Comparison of ENCODE assay signal across 9 mouse cellular contexts in genomic region chr5:30465861-30466260, GRCm38 (mm10). TPM values are rescaled to one million over a fixed set of nuclear protein-coding genes. Genes with fewer than 3 reads are reported as not detected.
DNase-seq lines count a peak whose midpoint lies in the region; ATAC-seq and TF ChIP-seq lines count a peak whose summit lies in the region.
"Had no signal": no experiment of that assay in that cellular context is flagged by ENCODE, and none has a peak within 500 bp of the region (broad histone marks: within the 10 kb centered on the region; RNA-seq: fewer than 3 reads in every experiment).

1700001C02Rik (plus strand) TSS chr5:30466047.

- no peak for TF ChIP-seq CTCF in heart, adult 2 months (IDR thresholded peaks at IDR 0.05)
- TF ChIP-seq CTCF in ES-Bruce4 (IDR thresholded peaks at IDR 0.05; ENCODE audit: low read depth, low read length), result no peak
- TF ChIP-seq CTCF in intestine, postnatal 0 days (IDR thresholded peaks at IDR 0.05; ENCODE audit: low read depth), result no peak

- ATAC-seq in forebrain, embryonic 14.5 days, result peak; percentile 27
- no peak for ATAC-seq in intestine, postnatal 0 days
- no peak for ATAC-seq in inflammation-experienced regulatory T-cells, adult 6 months

- 22% methylated on average over 21 of the region's 21 CpGs for WGBS in heart, adult 2 months
- 14% methylated on average over 21 of the region's 21 CpGs for WGBS in forebrain, embryonic 14.5 days
- WGBS in intestine, postnatal 0 days, result 19% methylated on average over 21 of the region's 21 CpGs

- peak within 1 kb of the TSS; percentile 32; the same call in 1 of the 2 replicates for H3K9ac ChIP-seq in heart, adult 2 months (ENCODE audit: low read depth, low read length)
- H3K9ac ChIP-seq in ES-Bruce4 (ENCODE audit: low read depth, poor library complexity, severe bottlenecking), result no peak within 1 kb of the TSS
- peak within 1 kb of the TSS; percentile 37; the same call in 1 of the 2 replicates for H3K9ac ChIP-seq in forebrain, embryonic 14.5 days (ENCODE audit: low read length)
- H3K9ac ChIP-seq in intestine, postnatal 0 days (ENCODE audit: low read depth, low read length), result no peak within 1 kb of the TSS

- no peaks in the 10 kb centered on the region for H3K4me1 ChIP-seq in heart, adult 2 months (ENCODE audit: control insufficient read depth, insufficient read depth, low read length)
- no peaks in the 10 kb centered on the region for H3K4me1 ChIP-seq in ES-Bruce4 (ENCODE audit: control insufficient read depth, insufficient read depth, low read length)
- H3K4me1 ChIP-seq in forebrain, embryonic 14.5 days (ENCODE audit: control insufficient read depth, insufficient read depth, low read length), result peaks cover 8% of the 10 kb centered on the region
- no peaks in the 10 kb centered on the region for H3K4me1 ChIP-seq in intestine, postnatal 0 days (replicated peaks; ENCODE audit: control insufficient read depth, insufficient read depth, low read length)

- peak within 1 kb of the TSS; percentile 54 for H3K4me2 ChIP-seq in forebrain, embryonic 14.5 days (ENCODE audit: low read length)
- H3K4me2 ChIP-seq in intestine, postnatal 0 days (replicated peaks; ENCODE audit: low read depth), result peak within 1 kb of the TSS; percentile 38

- intact Hi-C loops in heart, adult 2 months (cut with DNase I), result no loop called here

- H3K27ac ChIP-seq in heart, adult 2 months, result no peak within 1 kb of the TSS
- H3K27ac ChIP-seq in ES-Bruce4 (ENCODE audit: insufficient read depth, low read length), result no peak within 1 kb of the TSS
- H3K27ac ChIP-seq in forebrain, embryonic 14.5 days (ENCODE audit: low read depth, low read length), result no peak within 1 kb of the TSS
- H3K27ac ChIP-seq in intestine, postnatal 0 days (ENCODE audit: low read depth, low read length), result no peak within 1 kb of the TSS

- H3K9me3 ChIP-seq in ES-Bruce4 (replicated peaks; ENCODE audit: control insufficient read depth, insufficient read depth, low read length, poor library complexity, severe bottlenecking), result no peaks in the 10 kb centered on the region
- no peaks in the 10 kb centered on the region for H3K9me3 ChIP-seq in forebrain, embryonic 14.5 days (replicated peaks; ENCODE audit: control insufficient read depth, low read length)
- H3K9me3 ChIP-seq in intestine, postnatal 0 days (ENCODE audit: control insufficient read depth), result no peaks in the 10 kb centered on the region

- H3K27me3 ChIP-seq in heart, adult 2 months (ENCODE audit: control insufficient read depth, insufficient read depth, low read length), result no peaks in the 10 kb centered on the region; the same call in 1 of the 2 replicates
- no peaks in the 10 kb centered on the region for H3K27me3 ChIP-seq in ES-Bruce4 (ENCODE audit: control insufficient read depth, insufficient read depth, low read length, poor library complexity, severe bottlenecking)
- peaks cover 8% of the 10 kb centered on the region; the same call in 1 of the 2 replicates for H3K27me3 ChIP-seq in forebrain, embryonic 14.5 days (replicated peaks; ENCODE audit: control insufficient read depth, insufficient read depth, low read length)
- peaks cover 11% of the 10 kb centered on the region for H3K27me3 ChIP-seq in intestine, postnatal 0 days (replicated peaks; ENCODE audit: control insufficient read depth, insufficient read depth, low read length)

- H3K79me2 ChIP-seq in heart, adult 2 months (replicated peaks; ENCODE audit: control insufficient read depth, insufficient read depth, low read length), result no peaks in the 10 kb centered on the region

- peak in 1 of 2 experiments; percentile 30 for DNase-seq in heart, adult 2 months
- no peak for DNase-seq in heart, adult 8-10 months (ENCODE audit: low spot score)
- DNase-seq in forebrain, embryonic 14.5 days (ENCODE audit: low spot score), result peak; percentile 34
- DNase-seq in testis, postnatal 10 days (ENCODE audit: low spot score), result no peak
- no peak for DNase-seq in frontal cortex, postnatal 25 days (ENCODE audit: low spot score in 2 of 2)

- no peak within 1 kb of the TSS for H3K4me3 ChIP-seq in heart, adult 2 months
- H3K4me3 ChIP-seq in ES-Bruce4 (ENCODE audit: low read depth, low read length), result peak within 1 kb of the TSS; percentile 21
- H3K4me3 ChIP-seq in forebrain, embryonic 14.5 days (ENCODE audit: low read depth, low read length), result peak within 1 kb of the TSS; percentile 22
- H3K4me3 ChIP-seq in intestine, postnatal 0 days (ENCODE audit: low read depth, low read length), result no peak within 1 kb of the TSS

- TF ChIP-seq POLR2A in heart, adult 2 months (IDR thresholded peaks at IDR 0.05; ENCODE audit: insufficient read depth, low read depth, low read length), result no peak
- TF ChIP-seq POLR2A in ES-Bruce4 (IDR thresholded peaks at IDR 0.05; ENCODE audit: insufficient read depth, low read length), result no peak

- TF ChIP-seq EP300 in heart, adult 2 months (IDR thresholded peaks at IDR 0.05; ENCODE audit: insufficient read depth, low read depth, low read length), result no peak
- TF ChIP-seq EP300 in ES-Bruce4 (IDR thresholded peaks at IDR 0.05; ENCODE audit: insufficient read depth, low read depth, low read length), result no peak

- H3K36me3 ChIP-seq in heart, adult 2 months (ENCODE audit: control insufficient read depth, insufficient read depth, low read length), result no peaks in the 10 kb centered on the region
- no peaks in the 10 kb centered on the region for H3K36me3 ChIP-seq in ES-Bruce4 (ENCODE audit: control insufficient read depth, insufficient read depth, low read length, poor library complexity, severe bottlenecking)
- no peaks in the 10 kb centered on the region for H3K36me3 ChIP-seq in forebrain, embryonic 14.5 days (ENCODE audit: control insufficient read depth, insufficient read depth, low read length)
- H3K36me3 ChIP-seq in intestine, postnatal 0 days (ENCODE audit: control insufficient read depth, insufficient read depth), result no peaks in the 10 kb centered on the region

RNA-seq across cellular contexts. Expression of gene 1700001C02Rik, which starts in this region (rescaled TPM):
- total RNA-seq in heart, adult 2 months (2021), result not detected
- polyA plus RNA-seq in heart, adult 2 months (2012; rRNA removed), result 0.97 and 2.6 TPM in 2 replicates
- not detected for total RNA-seq in heart, adult 8-10 months (2022)
- polyA plus RNA-seq in ES-Bruce4 (2011; ENCODE audit: insufficient read depth, insufficient read length, low read depth, missing spikeins), result not detected in 2 replicates
- 1.4 and 1.9 TPM in 2 replicates for polyA plus RNA-seq in forebrain, embryonic 14.5 days (2014; fragmentation: Nextera tagmentation; extraction: Ambion mirVana)
- not detected in 2 replicates for polyA plus RNA-seq in intestine, postnatal 0 days (2015; fragmentation: Nextera tagmentation; extraction: Ambion mirVana)
- polyA plus RNA-seq in inflammation-experienced regulatory T-cells, adult 6 months (2017; shearing (Covaris generic)), result not detected
- total RNA-seq: neutrophil, adult 5-6 weeks had no signal

Comparison
In these comparisons a context has a peak if more than half of its experiments do, and no peak if none do; other contexts are left out.
1. H3K4me3 ChIP-seq: peak in ES-Bruce4 (single experiment) and forebrain, embryonic 14.5 days (single experiment); none in heart, adult 2 months (single experiment) and intestine, postnatal 0 days (single experiment).
2. H3K9ac ChIP-seq: peak in heart, adult 2 months (single experiment) and forebrain, embryonic 14.5 days (single experiment); none in ES-Bruce4 (single experiment) and intestine, postnatal 0 days (single experiment).